Mouse (Mus musculus) stomach, postnatal 0 days (tissue): ENCODE results near the gene Fuz. TPM values are rescaled to one million over a fixed set of nuclear protein-coding genes. Genes with fewer than 3 reads are reported as not detected.
A peak's percentile ranks its signal among the peaks of the same experiment; 100 is the strongest.

ENCODE experiments used
- ATAC-seq: fragments of 200-750 bp; cut with Nextera tagmentation; 2 replicates; pipeline ENCODE4 v1.8.0; 2017; ENCODE audit not compliant: low FRiP score, low TSS enrichment
- DNase-seq: peaks from one replicate; pipeline ENCODE4 v3.0.0-alpha.2; 2016; ENCODE audit warnings: low spot score
- H3K27ac ChIP-seq: fragments of 300-500 bp; sonication (generic); replicated peaks from 2 replicates; pipeline ENCODE4 v1.5.1; 2014; ENCODE audit warnings: mild to moderate bottlenecking, control low read depth
- H3K27me3 ChIP-seq: fragments of 300-500 bp; sonication (generic); 2 replicates; pipeline ENCODE4 v1.6.1; 2014; ENCODE audit warnings: low read length; ENCODE audit not compliant: control insufficient read depth, insufficient read depth
- H3K36me3 ChIP-seq: fragments of 300-500 bp; sonication (generic); 2 replicates; pipeline ENCODE4 v1.6.1; 2014; ENCODE audit warnings: low read length, mixed read lengths; ENCODE audit not compliant: control insufficient read depth, insufficient read depth
- H3K4me1 ChIP-seq: fragments of 300-500 bp; sonication (generic); replicated peaks from 2 replicates; pipeline ENCODE4 v1.6.1; 2014; ENCODE audit warnings: antibody characterized with exemption; ENCODE audit not compliant: control insufficient read depth, insufficient read depth
- H3K4me2 ChIP-seq: fragments of 300-500 bp; sonication (generic); replicated peaks from 2 replicates; pipeline ENCODE4 v1.6.1; 2014; ENCODE audit warnings: low read depth, mild to moderate bottlenecking, control low read depth, moderate library complexity
- H3K4me3 ChIP-seq: fragments of 300-500 bp; sonication (generic); 2 replicates; pipeline ENCODE4 v1.5.1; 2014; ENCODE audit warnings: low read depth, low read length, control low read depth
- H3K9ac ChIP-seq: fragments of 300-500 bp; sonication (generic); 2 replicates; pipeline ENCODE4 v1.6.1; 2014; ENCODE audit warnings: mild to moderate bottlenecking, low read length, control low read depth, mixed read lengths
- H3K9me3 ChIP-seq: fragments of 300-500 bp; sonication (generic); 2 replicates; pipeline ENCODE4 v1.6.1; 2016; ENCODE audit warnings: low read length; ENCODE audit not compliant: control insufficient read depth
- CTCF ChIP-seq: IDR thresholded peaks from 2 replicates; pipeline ENCODE4 v1.5.1; 2016; ENCODE audit warnings: antibody characterized with exemption, low read depth, mild to moderate bottlenecking, moderate library complexity
- EP300 ChIP-seq: optimal IDR thresholded peaks from 2 replicates; pipeline ENCODE3; 2016; ENCODE audit warnings: antibody characterized with exemption
- WGBS: fragments of 180-500 bp; shearing (Covaris S2); extraction: QIAGEN DNeasy Blood & Tissue Kit; methylation state at CpG from one replicate; pipeline ENCODE4 v1.1.7; 2014; 5-methylcytosine and 5-hydroxymethylcytosine counted together
- polyA plus RNA-seq: library from polyadenylated mRNA; unstranded; fragments of >200 nt; fragmentation: Nextera tagmentation; extraction: Ambion mirVana; gene quantifications from 2 replicates; pipeline ENCODE4 v1.2.1, GENCODE M21; 2015

Gene Fuz
- polyA plus RNA-seq, 1 experiment from 2014 or later = 13.1 TPM

DNA sequence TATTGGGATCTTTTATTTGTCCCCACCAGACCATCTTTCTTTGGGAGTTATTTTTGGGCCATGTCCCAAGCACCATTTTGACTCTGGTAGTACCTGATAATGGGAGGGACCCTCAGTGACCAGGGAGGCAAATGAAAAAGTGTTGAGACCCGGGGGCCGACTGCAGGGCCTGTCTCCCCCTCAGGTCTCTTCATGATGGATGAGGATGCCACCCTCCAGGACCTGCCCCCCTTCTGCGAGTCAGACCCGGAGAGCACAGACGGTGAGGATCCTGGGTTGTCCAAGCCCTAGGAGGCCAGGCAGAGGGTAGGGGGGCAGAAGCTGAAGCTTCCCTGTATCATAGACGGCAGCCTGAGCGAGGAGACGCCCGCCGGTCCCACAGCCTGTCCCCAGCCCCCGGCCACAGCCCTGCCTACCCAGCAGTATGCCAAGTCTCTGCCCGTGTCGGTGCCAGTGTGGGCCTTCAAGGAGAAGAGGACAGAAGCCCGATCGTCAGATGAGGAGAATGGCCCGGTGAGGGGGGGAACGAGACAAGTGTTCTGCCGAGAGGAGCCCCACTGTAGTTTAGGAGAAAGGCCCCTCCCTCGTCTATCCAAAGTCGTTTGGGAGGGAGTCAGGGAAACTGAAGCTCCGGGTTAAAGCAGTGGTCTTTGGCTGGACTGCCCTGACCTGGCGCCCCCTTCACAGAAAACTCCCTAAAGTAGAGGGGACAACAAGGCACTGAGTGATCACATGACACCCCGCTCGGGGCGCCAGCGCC, 42.1 kb upstream of the Fuz start:
- ATAC-seq (no peak), DNase-seq (no peak)
- Histone ChIP-seq H3K27ac (peak overlapping the region; percentile 88), H3K4me3 (peak overlapping the region; percentile 57), H3K9ac (peak overlapping the region; percentile 72), H3K4me2 (peak overlapping the region; percentile 88), H3K36me3 (no peaks in the 10 kb centered on the region; the same call in 1 of the 2 replicates), H3K9me3 (no peaks in the 10 kb centered on the region), H3K27me3 (no peaks in the 10 kb centered on the region), H3K4me1 (peaks cover 10% of the 10 kb centered on the region)
- TF ChIP-seq EP300 (no peak), CTCF (no peak)
- 27% methylated on average over 26 of the region's 26 CpGs for WGBS

GRCm38 (mm10) chr7:44854356-44855031, 41.4 kb upstream of the Fuz start:
- Histone ChIP-seq H3K4me2 (peak overlapping the region; percentile 88), H3K9ac (peak overlapping the region; percentile 72), H3K4me3 (peak overlapping the region; percentile 57), H3K36me3 (no peaks in the 10 kb centered on the region; the same call in 1 of the 2 replicates), H3K27ac (peak overlapping the region; percentile 88), H3K9me3 (no peaks in the 10 kb centered on the region), H3K4me1 (peaks cover 10% of the 10 kb centered on the region), H3K27me3 (no peaks in the 10 kb centered on the region)
- TF ChIP-seq CTCF (0 out of 2 replicates have a peak, but pooled peaks have one; percentile 1), EP300 (no peak)
- ATAC-seq = peak; percentile 82
- peak; percentile 95 for DNase-seq
- 1% methylated on average over 45 of the region's 45 CpGs for WGBS

DNA sequence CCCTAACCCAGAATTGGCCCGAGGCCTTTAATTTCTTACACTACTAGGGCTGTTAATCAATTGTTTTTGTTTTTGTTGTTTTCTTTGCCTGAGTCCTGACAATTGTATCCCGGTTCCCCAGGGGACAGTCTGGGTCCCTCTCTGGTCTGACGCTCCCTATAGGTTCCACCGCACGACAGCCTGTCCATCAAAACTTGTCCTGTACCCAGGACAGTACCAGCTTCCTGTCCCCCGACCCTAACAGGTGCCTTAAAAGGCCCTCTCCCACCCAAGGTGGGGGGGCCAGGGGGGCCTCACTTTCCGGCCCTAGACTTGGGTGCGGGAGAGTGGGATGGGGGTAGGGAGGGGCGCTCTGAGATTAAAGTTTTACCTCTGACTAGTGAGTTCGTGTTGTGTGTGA, 40.8 kb upstream of the Fuz start:
- Histone ChIP-seq H3K9me3 (no peaks in the 10 kb centered on the region), H3K4me3 (peak overlapping the region; percentile 57), H3K36me3 (no peaks in the 10 kb centered on the region; the same call in 1 of the 2 replicates), H3K27ac (peak overlapping the region; percentile 88), H3K4me2 (peak overlapping the region; percentile 88), H3K27me3 (no peaks in the 10 kb centered on the region), H3K9ac (0 out of 2 replicates have a peak overlapping the region, but pooled peaks have one; percentile 72), H3K4me1 (peaks cover 10% of the 10 kb centered on the region)
- no peak for TF ChIP-seq CTCF
- peak; percentile 67 for TF ChIP-seq EP300
- DNase-seq (no peak), ATAC-seq (peak; percentile 3; the same call in 1 of the 2 replicates)
- WGBS = 34% methylated on average over 10 of the region's 10 CpGs

DNA sequence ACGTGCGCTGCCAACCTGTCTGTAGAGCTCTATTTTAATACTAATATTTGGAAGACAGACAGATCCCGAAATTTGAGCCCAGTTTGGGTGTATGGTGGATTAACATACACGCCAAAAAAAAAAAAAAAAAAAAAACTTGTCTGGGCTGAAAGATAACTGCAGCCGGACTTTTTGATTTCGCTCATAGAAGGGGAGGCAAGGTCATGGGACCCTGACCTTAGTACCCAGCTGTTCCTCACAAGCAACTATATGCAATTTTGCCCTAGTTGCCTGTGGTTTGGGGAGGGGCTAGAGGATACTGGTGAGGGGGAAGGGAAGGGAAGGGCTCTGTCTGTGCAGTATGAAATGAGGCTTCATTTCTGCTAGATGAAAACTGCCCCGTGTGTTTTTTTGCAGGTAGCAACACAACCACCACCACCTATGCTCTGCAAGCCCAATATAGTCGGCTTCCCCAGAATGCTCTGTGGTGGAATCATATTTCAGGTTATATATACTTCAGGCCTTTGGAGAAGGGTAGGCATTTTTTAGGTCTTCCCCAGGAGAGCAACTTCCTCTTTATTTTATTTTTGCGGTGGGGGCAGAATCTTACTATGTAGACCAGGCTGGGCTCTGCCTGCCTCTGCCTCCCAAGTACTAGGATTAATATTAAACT, 39.5 kb upstream of the Fuz start:
- DNase-seq (no peak), ATAC-seq (no peak)
- H3K9me3 ChIP-seq = no peaks in the 10 kb centered on the region
- H3K4me1 ChIP-seq = peaks cover 2% of the 10 kb centered on the region; the same call in 1 of the 2 replicates
- peak overlapping the region; percentile 63 for H3K4me3 ChIP-seq
- WGBS = 57% methylated on average over 9 of the region's 9 CpGs
- H3K36me3 ChIP-seq = no peaks in the 10 kb centered on the region; the same call in 1 of the 2 replicates
- H3K4me2 ChIP-seq = peak overlapping the region; percentile 92
- H3K27me3 ChIP-seq = no peaks in the 10 kb centered on the region
- H3K27ac ChIP-seq = peak overlapping the region; percentile 87
- no peak overlapping the region; the same call in 1 of the 2 replicates for H3K9ac ChIP-seq
- TF ChIP-seq CTCF (no peak), EP300 (no peak)

DNA sequence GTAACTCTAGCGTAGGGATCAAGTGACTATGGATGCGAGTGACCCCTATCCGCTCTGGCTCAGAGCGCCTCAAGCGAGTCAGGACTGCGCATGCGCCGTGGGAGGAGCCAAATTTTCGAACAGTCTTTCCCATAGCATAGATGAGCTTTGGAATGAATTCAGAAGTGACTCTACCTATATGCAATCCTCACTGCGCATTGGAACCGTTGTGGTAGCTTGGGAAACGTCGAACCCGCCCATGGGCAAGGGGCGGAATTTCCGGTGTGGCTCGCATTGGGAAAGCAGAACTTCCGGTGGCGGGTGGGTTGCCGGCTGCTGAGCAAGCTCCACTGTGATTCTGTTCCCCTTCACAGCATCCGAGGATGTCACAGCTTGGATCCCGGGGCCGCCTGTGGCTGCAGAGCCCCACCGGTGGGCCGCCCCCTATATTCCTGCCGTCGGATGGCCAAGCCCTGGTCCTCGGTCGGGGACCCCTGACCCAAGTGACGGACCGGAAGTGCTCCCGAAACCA, 38.8 kb upstream of the Fuz start, which contains the start of gene Pnkp:
Gene Pnkp (plus strand): TSS at position 98 of the 511 bp plus-strand sequence.
- under 1% methylated on average over 32 of the region's 32 CpGs for WGBS
- H3K4me3 ChIP-seq = peak within 1 kb of the TSS; percentile 63
- peaks cover 2% of the 10 kb centered on the region; the same call in 1 of the 2 replicates for H3K4me1 ChIP-seq

More for the DNA sequence above, 38.8 kb upstream of the Fuz start, which contains the start of gene Pnkp:
- H3K4me2 ChIP-seq = peak within 1 kb of the TSS; percentile 92
- H3K9me3 ChIP-seq = no peaks in the 10 kb centered on the region
- TF ChIP-seq EP300 (no peak), CTCF (no peak)
- DNase-seq (peak; percentile 85), ATAC-seq (peak; percentile 5; the same call in 1 of the 2 replicates)
- H3K27me3 ChIP-seq = no peaks in the 10 kb centered on the region
- H3K9ac ChIP-seq = peak within 1 kb of the TSS; percentile 85
- H3K27ac ChIP-seq = peak within 1 kb of the TSS; percentile 87
- H3K36me3 ChIP-seq = peaks cover 2% of the 10 kb centered on the region; the same call in 1 of the 2 replicates
